Mouse (Mus musculus) hindbrain, embryonic 16.5 days (tissue): ENCODE results near the gene Pqbp1. TPM values are rescaled to one million over a fixed set of nuclear protein-coding genes. Genes with fewer than 3 reads are reported as not detected.

Source experiments
- ATAC-seq: fragments of 200-750 bp; cut with Nextera tagmentation; 2 replicates; pipeline ENCODE4 v1.8.0; 2017; ENCODE audit warnings: moderate TSS enrichment, moderate library complexity
- H3K27ac ChIP-seq: fragments of 300-500 bp; sonication (generic); 2 replicates; pipeline ENCODE4 v1.5.1; 2014; ENCODE audit warnings: low read depth, mild to moderate bottlenecking, control low read depth, low read length, moderate library complexity
- H3K27me3 ChIP-seq: fragments of 300-500 bp; sonication (generic); replicated peaks from 2 replicates; pipeline ENCODE4 v1.6.1; 2014; ENCODE audit warnings: low read length; ENCODE audit not compliant: control insufficient read depth, insufficient read depth
- H3K36me3 ChIP-seq: fragments of 300-500 bp; sonication (generic); 2 replicates; pipeline ENCODE4 v1.6.1; 2014; ENCODE audit warnings: mild to moderate bottlenecking, low read length, moderate library complexity, mixed read lengths; ENCODE audit not compliant: control insufficient read depth, insufficient read depth
- H3K4me1 ChIP-seq: fragments of 300-500 bp; sonication (generic); 2 replicates; pipeline ENCODE4 v1.6.1; 2014; ENCODE audit warnings: low read depth, low read length; ENCODE audit not compliant: control insufficient read depth, insufficient read depth
- H3K4me2 ChIP-seq: fragments of 300-500 bp; sonication (generic); 2 replicates; pipeline ENCODE4 v1.6.1; 2014; ENCODE audit warnings: mild to moderate bottlenecking, low read length, control low read depth, moderate library complexity
- H3K4me3 ChIP-seq: fragments of 300-500 bp; sonication (generic); 2 replicates; pipeline ENCODE4 v1.5.1; 2014; ENCODE audit warnings: mild to moderate bottlenecking, low read length, control low read depth, moderate library complexity
- H3K9ac ChIP-seq: fragments of 300-500 bp; sonication (generic); 2 replicates; pipeline ENCODE4 v1.6.1; 2014; ENCODE audit warnings: low read depth, mild to moderate bottlenecking, control low read depth, low read length, moderate library complexity
- H3K9me3 ChIP-seq: fragments of 300-500 bp; sonication (generic); 2 replicates; pipeline ENCODE4 v1.6.1; 2014; ENCODE audit warnings: mild to moderate bottlenecking, low read length, moderate library complexity; ENCODE audit not compliant: control insufficient read depth
- WGBS: fragments of 180-500 bp; shearing (Covaris S2); extraction: QIAGEN DNeasy Blood & Tissue Kit; methylation state at CpG from one replicate; pipeline ENCODE4 v1.1.7; 2014; 5-methylcytosine and 5-hydroxymethylcytosine counted together
- polyA plus RNA-seq: library from polyadenylated mRNA; unstranded; fragments of >200 nt; fragmentation: Nextera tagmentation; extraction: Ambion mirVana; gene quantifications from 2 replicates; pipeline ENCODE4 v1.2.1, GENCODE M21; 2015

Gene Pqbp1
- polyA plus RNA-seq, result 204 and 212 TPM in 2 replicates

DNA sequence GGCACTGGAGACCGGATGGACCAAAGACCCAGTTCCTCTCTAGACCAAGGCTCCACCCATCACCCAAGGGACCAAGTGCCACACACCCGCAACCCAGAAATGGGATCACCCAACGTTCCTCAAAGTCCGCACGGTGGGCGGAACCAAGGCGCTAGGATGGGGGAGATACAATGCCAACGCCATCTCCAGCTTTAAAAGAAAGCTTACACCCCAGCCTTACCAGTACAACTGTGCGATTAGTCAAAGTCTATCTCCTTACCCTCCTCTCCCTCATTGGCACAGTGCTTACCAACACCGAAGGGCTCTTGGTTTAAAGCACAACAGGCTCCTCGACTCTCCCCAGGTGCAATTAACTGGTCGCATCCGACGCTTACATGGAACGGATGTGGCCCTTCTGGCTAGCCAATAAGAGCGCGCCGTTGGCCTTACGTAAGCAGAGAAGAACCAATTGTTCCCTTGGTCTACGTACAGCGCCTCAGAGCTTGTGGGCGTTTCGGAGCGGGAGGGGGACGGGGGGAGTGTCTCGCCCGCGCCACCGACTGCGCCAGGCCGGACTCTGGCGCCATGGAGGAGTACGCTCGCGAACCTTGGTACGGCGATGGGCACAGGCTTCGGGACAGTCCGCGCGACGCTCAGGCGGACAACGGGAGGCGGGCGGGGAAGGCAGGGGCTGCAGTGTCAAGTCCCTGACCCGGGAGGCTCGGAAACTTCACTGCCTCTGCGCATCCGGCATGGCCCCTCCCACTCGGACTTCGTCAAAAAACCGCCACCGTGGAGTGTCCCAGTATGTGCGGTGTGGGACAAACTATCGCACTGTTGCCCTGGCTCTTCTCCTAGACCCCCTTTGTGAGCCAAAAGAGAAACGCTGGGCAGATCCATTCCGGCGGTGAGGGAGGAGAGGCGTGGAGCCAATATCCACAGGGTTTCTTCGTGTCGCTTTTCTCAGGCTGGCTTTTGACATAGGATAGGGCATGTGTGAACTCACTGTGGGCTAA is at the start of gene Pqbp1, which contains the start of gene Timm17b:
TSS of gene Pqbp1 (minus strand) at position 390 of the 995 bp plus-strand sequence.
TSS of gene Timm17b (plus strand) at position 478 of the 995 bp plus-strand sequence.
- Histone ChIP-seq H3K27ac (peak within 1 kb of the TSS; percentile 89), H3K4me2 (peak within 1 kb of the TSS; percentile 56), H3K27me3 (no peaks in the 10 kb centered on the region), H3K4me3 (peak within 1 kb of the TSS; percentile 48), H3K36me3 (peaks cover 3% of the 10 kb centered on the region), H3K9me3 (no peaks in the 10 kb centered on the region), H3K4me1 (peaks cover 6% of the 10 kb centered on the region), H3K9ac (peak within 1 kb of the TSS; percentile 73)
- 20% methylated on average over 59 of the region's 62 CpGs for WGBS
- ATAC-seq, result peak; percentile 98

DNA sequence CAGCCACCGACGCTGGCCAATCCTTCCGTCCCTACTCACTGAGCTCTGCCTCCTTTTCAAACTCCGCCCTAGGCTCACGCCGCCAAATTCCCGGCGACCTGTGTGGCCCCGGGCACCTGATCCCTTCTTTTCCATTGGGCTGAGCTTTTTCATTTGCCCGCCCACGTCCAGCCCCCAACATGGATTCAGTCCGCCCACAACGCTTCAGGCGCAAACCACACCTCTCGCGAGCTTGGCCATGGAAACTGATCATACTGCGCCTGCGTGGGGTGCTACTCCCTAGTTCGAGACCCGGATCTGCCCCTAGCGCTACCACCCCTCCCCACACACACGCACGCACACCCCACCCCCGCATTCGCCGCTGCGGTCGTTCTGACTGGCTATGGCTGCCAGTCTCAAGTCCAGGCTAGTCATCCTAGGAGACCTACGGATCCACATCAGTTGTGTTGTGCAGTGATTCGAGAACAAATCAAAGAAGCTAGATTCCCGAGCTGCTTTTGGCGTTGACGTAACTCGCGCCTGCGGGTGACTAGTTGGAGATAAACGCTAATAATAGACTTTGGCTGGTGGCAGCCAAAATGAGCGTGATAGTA is 48.9 kb upstream of the Pqbp1 start:
- WGBS, result 24% methylated on average over 38 of the region's 38 CpGs

DNA sequence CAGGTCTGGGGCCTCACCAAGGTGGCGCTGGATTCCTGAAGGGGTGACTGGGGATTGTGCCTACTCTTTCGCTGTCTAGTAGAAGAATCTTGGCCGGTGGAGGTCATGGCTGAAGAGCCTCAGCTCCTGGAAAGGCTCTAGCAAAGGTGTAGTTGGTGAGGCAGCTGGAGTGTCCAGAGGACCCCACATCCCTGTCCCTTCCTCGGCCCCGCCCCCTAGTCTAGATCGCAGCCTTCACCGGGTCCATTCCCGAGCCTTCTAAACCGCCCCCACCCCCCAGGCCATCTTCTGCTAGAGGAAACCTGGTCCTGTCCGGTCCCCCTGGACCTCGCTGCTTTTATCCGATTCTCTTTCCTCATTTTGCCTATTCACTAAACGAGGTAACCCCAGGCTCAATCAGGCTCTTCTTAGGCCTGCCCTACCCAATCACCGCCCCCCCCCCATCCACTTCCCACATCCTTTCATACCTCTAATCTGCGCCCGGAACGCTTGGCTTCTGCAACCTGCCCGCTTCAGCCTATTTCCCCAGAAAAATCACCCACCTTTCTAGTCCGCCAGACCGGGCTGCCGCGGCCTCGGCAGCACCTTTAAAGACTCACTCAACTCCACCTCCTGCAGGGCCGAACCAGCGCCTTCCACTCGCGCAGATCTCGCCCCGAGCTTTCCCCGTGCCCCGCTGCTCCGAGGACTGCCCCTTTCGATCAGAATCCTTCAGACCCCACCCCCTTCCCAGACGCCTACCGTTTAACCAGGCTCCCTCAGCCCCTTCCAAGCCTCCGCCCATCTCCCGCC is 48.2 kb upstream of the Pqbp1 start, which contains the start of gene Hdac6:
TSS of gene Hdac6 (minus strand) at position 782 of the 792 bp plus-strand sequence.
- Histone ChIP-seq H3K4me1 (no peaks in the 10 kb centered on the region), H3K4me3 (peak within 1 kb of the TSS; percentile 50), H3K4me2 (peak within 1 kb of the TSS; percentile 65), H3K9ac (peak within 1 kb of the TSS; percentile 61), H3K27me3 (no peaks in the 10 kb centered on the region), H3K36me3 (no peaks in the 10 kb centered on the region), H3K9me3 (no peaks in the 10 kb centered on the region), H3K27ac (peak within 1 kb of the TSS; percentile 73)
- peak; percentile 56 for ATAC-seq
- WGBS, result 22% methylated on average over 30 of the region's 37 CpGs

More for the DNA sequence above, 48.9 kb upstream of the Pqbp1 start:
- peak; percentile 98 for ATAC-seq
- H3K9ac ChIP-seq, result peak overlapping the region; percentile 33
- H3K4me3 ChIP-seq, result peak overlapping the region; percentile 50
- peak overlapping the region; percentile 40 for H3K4me2 ChIP-seq
- H3K27me3 ChIP-seq, result no peaks in the 10 kb centered on the region
- H3K9me3 ChIP-seq, result no peaks in the 10 kb centered on the region
- H3K4me1 ChIP-seq, result no peaks in the 10 kb centered on the region
- H3K36me3 ChIP-seq, result no peaks in the 10 kb centered on the region
- peak overlapping the region; percentile 3; the same call in 1 of the 2 replicates for H3K27ac ChIP-seq

GRCm38 (mm10) chrX:7945618-7946017 is 46.5 kb upstream of the Pqbp1 start:
- no peaks in the 10 kb centered on the region for H3K36me3 ChIP-seq
- no peak overlapping the region for H3K4me3 ChIP-seq
- no peak overlapping the region for H3K4me2 ChIP-seq
- no peaks in the 10 kb centered on the region for H3K4me1 ChIP-seq
- no peak overlapping the region for H3K27ac ChIP-seq
- no peak for ATAC-seq
- no peaks in the 10 kb centered on the region for H3K9me3 ChIP-seq
- no peak overlapping the region for H3K9ac ChIP-seq
- no peaks in the 10 kb centered on the region for H3K27me3 ChIP-seq
- WGBS, result 74% methylated on average over 8 of the region's 8 CpGs

DNA sequence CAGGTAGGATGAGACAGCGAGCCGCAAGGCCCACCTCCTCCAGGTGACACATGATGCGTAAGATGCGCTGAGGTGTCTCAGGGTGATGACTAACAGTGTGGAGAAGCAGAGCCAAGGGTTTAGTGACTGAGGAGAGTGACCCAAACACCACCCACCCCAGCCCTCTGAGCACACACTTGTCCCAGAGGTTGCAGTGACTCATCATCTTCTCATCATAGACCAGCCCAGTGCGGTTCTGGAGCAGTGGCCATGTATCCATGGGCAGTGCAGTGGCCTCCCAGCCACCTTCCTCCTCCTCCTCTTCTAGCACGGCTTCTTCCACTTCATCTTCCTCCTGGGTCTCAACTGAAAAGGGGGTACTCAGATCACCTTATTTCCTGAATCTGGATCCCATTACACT is 38.6 kb upstream of the Pqbp1 start:
- Histone ChIP-seq H3K27ac (no peak overlapping the region), H3K9ac (no peak overlapping the region), H3K4me3 (no peak overlapping the region), H3K4me1 (no peaks in the 10 kb centered on the region), H3K4me2 (no peak overlapping the region), H3K27me3 (no peaks in the 10 kb centered on the region), H3K9me3 (no peaks in the 10 kb centered on the region), H3K36me3 (0 out of 2 replicates have a peak, but pooled peaks cover 4% of the 10 kb centered on the region)
- ATAC-seq, result no peak
- WGBS, result 97% methylated on average over 6 of the region's 6 CpGs

DNA sequence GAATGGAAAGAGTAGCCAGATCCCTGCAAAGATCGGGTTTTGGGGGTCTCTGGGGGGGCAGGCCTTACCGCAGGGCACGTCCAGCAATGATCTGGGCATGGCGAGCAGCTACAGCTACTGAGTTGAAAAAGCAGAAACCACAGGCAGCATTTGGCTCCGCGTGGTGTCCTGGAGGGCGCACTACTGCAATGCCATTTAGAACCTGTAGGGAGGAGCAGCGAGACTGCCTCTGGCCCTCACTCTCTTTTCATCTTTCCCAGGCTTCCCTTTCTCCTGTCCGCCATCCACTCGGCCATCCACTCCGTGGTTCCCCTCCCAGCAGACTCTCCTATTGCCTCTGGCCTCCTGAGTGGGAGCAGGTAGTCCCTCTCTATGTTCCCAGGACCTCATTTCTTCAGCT is 37.8 kb upstream of the Pqbp1 start:
- ATAC-seq, result no peak
- H3K36me3 ChIP-seq, result 0 out of 2 replicates have a peak, but pooled peaks cover 4% of the 10 kb centered on the region

DNA sequence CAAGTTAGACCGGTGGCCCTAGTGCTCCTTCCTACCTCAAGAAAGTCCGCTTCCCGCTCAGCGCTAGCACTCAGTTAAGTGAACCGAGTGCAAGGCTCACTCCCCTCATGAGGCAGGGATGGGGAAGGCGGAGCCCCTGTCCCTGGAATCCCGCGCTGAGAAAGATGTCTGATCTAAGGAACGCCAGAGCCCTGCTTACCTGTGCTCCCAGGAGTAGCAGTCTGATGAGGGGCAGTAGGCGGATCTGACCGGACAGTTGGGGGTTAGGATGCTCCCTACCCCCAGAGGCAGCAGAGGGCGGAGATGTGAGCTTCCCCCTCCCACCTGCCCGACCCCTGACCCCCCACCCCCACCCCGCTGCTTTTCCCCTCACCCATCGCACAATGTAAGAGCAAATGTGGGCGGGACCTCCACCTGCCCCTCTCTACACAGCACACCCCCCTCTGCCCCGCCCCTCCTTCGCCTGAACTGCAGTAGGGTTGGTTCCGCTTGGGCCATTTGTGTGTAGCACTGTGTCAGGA is 29.3 kb upstream of the Pqbp1 start, which contains the start of gene Eras:
TSS of gene Eras (minus strand) at position 338 of the 521 bp plus-strand sequence.
- Histone ChIP-seq H3K4me3 (no peak within 1 kb of the TSS), H3K27ac (no peak within 1 kb of the TSS), H3K4me2 (no peak within 1 kb of the TSS), H3K4me1 (no peaks in the 10 kb centered on the region), H3K36me3 (peaks cover 5% of the 10 kb centered on the region; the same call in 1 of the 2 replicates), H3K9me3 (no peaks in the 10 kb centered on the region), H3K27me3 (no peaks in the 10 kb centered on the region; the same call in 1 of the 2 replicates), H3K9ac (no peak within 1 kb of the TSS)
- 18% methylated on average over 15 of the region's 19 CpGs for WGBS
- ATAC-seq, result 0 out of 2 replicates have a peak, but pooled peaks have one; percentile 51

More for the DNA sequence above, 37.8 kb upstream of the Pqbp1 start:
- Histone ChIP-seq H3K27me3 (no peaks in the 10 kb centered on the region), H3K4me3 (no peak overlapping the region), H3K9me3 (no peaks in the 10 kb centered on the region), H3K27ac (no peak overlapping the region), H3K4me2 (no peak overlapping the region), H3K4me1 (no peaks in the 10 kb centered on the region), H3K9ac (no peak overlapping the region)
- 43% methylated on average over 11 of the region's 11 CpGs for WGBS

- Histone ChIP-seq H3K9ac (no peak overlapping the region), H3K27me3 (no peaks in the 10 kb centered on the region; the same call in 1 of the 2 replicates), H3K36me3 (peaks cover 3% of the 10 kb centered on the region; the same call in 1 of the 2 replicates), H3K4me1 (peaks cover 8% of the 10 kb centered on the region; the same call in 1 of the 2 replicates), H3K27ac (no peak overlapping the region), H3K4me3 (no peak overlapping the region), H3K4me2 (no peak overlapping the region), H3K9me3 (no peaks in the 10 kb centered on the region)
- ATAC-seq, result no peak
- WGBS, result 30% methylated on average over 10 of the region's 10 CpGs
Observed at GRCm38 (mm10) chrX:7927116-7927515, 28.0 kb upstream of the Pqbp1 start.
